Mouse (Mus musculus): Measurements from ENCODE around the gene Sprtn. TPM values are rescaled to one million over a fixed set of nuclear protein-coding genes. Genes with fewer than 3 reads are reported as not detected.

Gene Sprtn
- polyA plus RNA-seq, 1 experiment: 17.8 TPM

DNA sequence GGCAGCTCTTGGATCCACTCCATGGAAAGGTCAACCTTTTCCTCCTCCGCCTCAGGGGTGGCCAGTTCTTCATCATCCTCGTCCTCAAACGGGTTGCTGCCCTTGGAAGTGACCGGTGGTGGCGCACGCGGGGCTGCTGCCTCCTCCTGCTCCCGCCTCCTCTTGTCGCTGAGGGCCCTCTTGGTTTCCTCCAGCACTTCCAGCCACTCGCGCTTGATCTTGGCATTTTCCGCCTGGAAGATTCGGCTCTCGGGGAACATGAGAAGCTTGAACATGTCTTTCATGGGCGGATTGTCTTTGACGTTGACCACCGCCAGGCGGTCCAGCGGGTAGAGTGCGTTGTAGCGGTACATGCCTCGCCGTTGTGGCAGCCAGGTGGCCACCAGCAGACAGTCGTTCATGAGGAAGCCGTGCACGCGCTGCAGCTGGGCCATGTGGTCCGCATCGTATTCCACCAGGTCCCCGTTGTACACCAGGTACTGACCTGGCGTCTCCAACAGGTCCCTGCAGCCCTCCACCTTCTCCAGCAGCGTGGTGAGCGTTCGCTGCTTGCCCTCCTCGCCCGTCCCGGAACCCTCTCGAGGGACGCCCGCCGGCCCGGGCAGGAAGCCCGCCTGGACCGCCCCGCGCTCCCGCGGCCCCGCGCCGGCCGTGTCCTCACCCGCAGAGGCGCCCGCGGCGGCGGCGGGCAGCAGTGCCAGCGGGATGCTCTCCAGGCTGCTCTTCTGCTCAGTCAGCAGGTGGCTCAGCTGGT is 877 bp upstream of the Sprtn start:
- Histone ChIP-seq H3K4me3 (replicated peaks; ENCODE audit: extremely low read depth, low read depth, low read length) (peak overlapping the region; percentile 72), H3K4me1 (ENCODE audit: control insufficient read depth, insufficient read depth, low read length) (peaks cover 13% of the 10 kb centered on the region)
- WGBS: under 1% methylated on average over 43 of the region's 60 CpGs
- TF ChIP-seq POLR2A (IDR thresholded peaks at IDR 0.05; ENCODE audit: borderline replicate concordance, extremely low read depth, low read depth, low read length) (0 out of 2 replicates have a peak, but pooled peaks have one; percentile 22), CTCF (IDR thresholded peaks at IDR 0.05; ENCODE audit: insufficient read depth, low read length) (peak; percentile 57)
- DNase-seq: peak; percentile 83

GRCm38 (mm10) chr8:124898251-124898905 is 692 bp downstream of the Sprtn start:
- Histone ChIP-seq H3K4me3 (replicated peaks; ENCODE audit: extremely low read depth, low read depth, low read length) (peak overlapping the region; percentile 87), H3K4me1 (ENCODE audit: control insufficient read depth, insufficient read depth, low read length) (peaks cover 13% of the 10 kb centered on the region)
- WGBS: 3% methylated on average over 31 of the region's 31 CpGs
- no peak for DNase-seq
- no peak for TF ChIP-seq CTCF (IDR thresholded peaks at IDR 0.05; ENCODE audit: insufficient read depth, low read length)
- TF ChIP-seq POLR2A (IDR thresholded peaks at IDR 0.05; ENCODE audit: borderline replicate concordance, extremely low read depth, low read depth, low read length): no peak

DNA sequence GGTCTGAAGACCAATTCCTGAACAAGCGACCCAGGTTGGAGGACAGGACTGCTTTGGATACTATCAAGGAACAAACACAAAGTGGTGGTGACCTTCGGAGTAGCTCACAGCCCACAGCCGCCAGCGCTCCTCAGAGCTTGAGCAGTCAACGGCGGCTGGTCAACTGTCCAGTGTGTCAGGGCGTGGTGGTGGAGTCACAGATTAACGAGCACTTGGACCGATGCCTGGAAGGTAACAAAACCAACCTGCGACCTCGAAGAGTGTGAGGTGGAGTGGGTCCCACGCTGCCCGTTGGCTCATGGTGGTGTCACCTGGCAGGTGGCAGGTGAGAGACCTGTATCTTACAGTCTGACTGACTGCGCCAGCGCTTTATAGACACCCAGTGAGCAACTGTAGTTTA is 5.5 kb downstream of the Sprtn start:
- DNase-seq: no peak
- Histone ChIP-seq H3K4me1 (ENCODE audit: control insufficient read depth, insufficient read depth, low read length) (peaks cover 6% of the 10 kb centered on the region), H3K4me3 (replicated peaks; ENCODE audit: extremely low read depth, low read depth, low read length) (no peak overlapping the region)
- 88% methylated on average over 15 of the region's 15 CpGs for WGBS
- TF ChIP-seq CTCF (IDR thresholded peaks at IDR 0.05; ENCODE audit: insufficient read depth, low read length) (no peak), POLR2A (IDR thresholded peaks at IDR 0.05; ENCODE audit: borderline replicate concordance, extremely low read depth, low read depth, low read length) (no peak)

DNA sequence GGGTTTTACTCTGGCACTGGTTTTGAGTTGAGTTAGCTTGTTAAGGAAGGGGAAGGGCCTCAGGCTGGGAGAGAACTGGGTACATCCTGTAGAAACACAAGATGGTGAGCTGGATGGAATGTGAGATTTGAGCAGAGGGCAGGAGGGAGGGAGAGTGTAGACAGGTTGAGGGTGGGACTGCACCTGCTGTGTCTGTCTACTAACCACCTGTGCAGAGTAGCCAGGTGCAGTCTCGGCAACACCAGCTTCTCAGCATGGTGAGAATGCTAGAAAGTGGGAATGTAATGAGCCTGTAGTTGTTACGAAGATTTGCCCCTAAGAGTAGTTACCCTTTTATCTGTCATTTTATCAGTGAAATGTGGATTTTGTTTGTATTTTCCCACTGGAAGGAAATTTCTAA is 7.8 kb downstream of the Sprtn start:
- Histone ChIP-seq H3K4me1 (ENCODE audit: control insufficient read depth, insufficient read depth, low read length) (no peaks in the 10 kb centered on the region), H3K4me3 (replicated peaks; ENCODE audit: extremely low read depth, low read depth, low read length) (no peak overlapping the region)
- TF ChIP-seq CTCF (IDR thresholded peaks at IDR 0.05; ENCODE audit: insufficient read depth, low read length): no peak
- no peak for TF ChIP-seq POLR2A (IDR thresholded peaks at IDR 0.05; ENCODE audit: borderline replicate concordance, extremely low read depth, low read depth, low read length)
- WGBS: 80% methylated on average over 2 of the region's 2 CpGs
- no peak for DNase-seq

DNA sequence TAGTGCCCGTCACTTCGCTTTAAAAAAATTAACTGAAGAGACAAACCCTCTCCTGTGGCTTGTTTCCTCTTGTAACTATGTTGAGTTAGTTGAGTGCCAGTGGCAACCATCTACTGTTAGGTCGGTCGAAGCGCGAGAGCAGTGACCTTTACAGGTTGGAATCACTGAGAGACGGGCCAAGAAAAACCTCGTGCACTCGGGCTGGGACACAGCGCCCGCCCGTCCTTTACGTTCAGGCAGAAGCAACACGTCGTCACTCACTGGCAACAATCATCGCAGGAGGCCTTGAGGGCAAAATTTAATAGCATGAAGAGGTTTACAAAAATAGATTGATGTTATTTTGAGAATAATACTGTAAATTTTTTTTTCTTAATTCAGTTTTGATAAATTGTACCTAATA is 12.2 kb downstream of the Sprtn start:
- Histone ChIP-seq H3K4me1 (ENCODE audit: control insufficient read depth, insufficient read depth, low read length) (no peaks in the 10 kb centered on the region), H3K4me3 (replicated peaks; ENCODE audit: extremely low read depth, low read depth, low read length) (no peak overlapping the region)
- 87% methylated on average over 16 of the region's 16 CpGs for WGBS
- DNase-seq: no peak
- no peak for TF ChIP-seq POLR2A (IDR thresholded peaks at IDR 0.05; ENCODE audit: borderline replicate concordance, extremely low read depth, low read depth, low read length)
- TF ChIP-seq CTCF (IDR thresholded peaks at IDR 0.05; ENCODE audit: insufficient read depth, low read length): no peak

DNA sequence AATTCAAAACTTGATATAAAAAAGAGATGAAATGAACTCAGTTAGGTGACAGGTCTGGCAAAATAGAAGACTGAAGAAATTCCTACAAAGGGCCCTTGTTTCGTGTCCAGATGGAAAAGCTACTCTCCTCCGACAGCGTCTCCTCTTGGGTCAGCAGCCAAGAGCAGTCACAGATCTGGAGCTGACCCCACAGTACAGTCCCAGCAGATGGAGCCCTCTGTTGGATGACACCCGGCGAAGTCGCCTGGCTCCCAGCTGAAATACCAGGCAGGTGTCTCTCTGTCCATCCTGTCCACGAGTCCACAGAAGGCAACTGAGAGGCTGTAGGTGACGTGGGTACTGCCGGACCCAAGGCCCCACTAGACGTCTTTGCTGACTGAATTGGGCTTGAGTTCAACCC is 12.7 kb downstream of the Sprtn start:
- Histone ChIP-seq H3K4me3 (replicated peaks; ENCODE audit: extremely low read depth, low read depth, low read length) (no peak overlapping the region), H3K4me1 (ENCODE audit: control insufficient read depth, insufficient read depth, low read length) (no peaks in the 10 kb centered on the region)
- TF ChIP-seq POLR2A (IDR thresholded peaks at IDR 0.05; ENCODE audit: borderline replicate concordance, extremely low read depth, low read depth, low read length) (no peak), CTCF (IDR thresholded peaks at IDR 0.05; ENCODE audit: insufficient read depth, low read length) (no peak)
- 76% methylated on average over 10 of the region's 10 CpGs for WGBS
- no peak for DNase-seq

DNA sequence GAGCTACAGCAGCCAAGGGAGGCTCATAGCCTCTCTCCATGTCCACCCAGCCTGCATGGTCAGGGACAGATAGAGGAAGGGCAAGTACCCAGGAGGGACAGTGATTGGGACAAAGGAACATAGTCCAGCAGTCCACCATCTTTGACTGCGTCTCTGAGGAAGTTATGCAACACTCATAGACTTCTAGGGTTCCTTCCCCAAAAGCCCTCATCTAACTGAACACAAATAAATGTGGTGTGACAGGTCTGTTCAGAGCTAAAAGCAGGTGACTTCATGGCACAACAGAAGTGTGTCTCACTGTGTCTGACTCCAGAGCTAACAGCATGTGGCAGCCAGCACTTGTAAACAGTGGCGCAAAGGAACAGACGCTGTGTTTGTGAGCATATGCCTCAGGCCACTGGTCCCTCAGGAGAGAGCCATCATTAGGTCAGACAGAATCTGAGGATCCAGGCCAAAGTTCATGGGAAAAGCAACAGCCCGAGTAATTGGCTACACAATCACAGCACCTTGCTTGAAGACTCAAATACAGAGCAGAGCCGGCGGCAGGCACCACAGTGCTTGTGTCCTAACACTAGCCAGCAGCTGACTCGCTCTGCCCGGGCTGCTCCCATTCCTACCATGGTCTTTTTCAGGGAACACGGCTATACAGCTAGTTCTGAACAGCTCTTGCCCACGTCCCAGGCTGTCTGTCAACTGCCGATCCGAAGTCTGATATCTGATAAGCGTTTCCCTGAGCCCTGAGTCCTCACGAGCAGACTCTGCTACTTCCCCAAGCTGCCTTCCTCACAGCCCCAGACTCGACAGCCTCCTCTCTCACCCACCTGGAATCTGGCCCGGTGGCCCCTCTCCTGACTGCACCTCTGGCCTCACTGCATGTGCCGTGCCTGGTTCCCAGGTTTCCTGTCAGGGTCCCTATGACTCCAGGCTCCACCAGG is 14.5 kb downstream of the Sprtn start:
- Histone ChIP-seq H3K4me3 (replicated peaks; ENCODE audit: extremely low read depth, low read depth, low read length) (no peak overlapping the region), H3K4me1 (ENCODE audit: control insufficient read depth, insufficient read depth, low read length) (no peaks in the 10 kb centered on the region)
- 73% methylated on average over 17 of the region's 17 CpGs for WGBS
- no peak for DNase-seq
- no peak for TF ChIP-seq POLR2A (IDR thresholded peaks at IDR 0.05; ENCODE audit: borderline replicate concordance, extremely low read depth, low read depth, low read length)
- no peak for TF ChIP-seq CTCF (IDR thresholded peaks at IDR 0.05; ENCODE audit: insufficient read depth, low read length)

DNA sequence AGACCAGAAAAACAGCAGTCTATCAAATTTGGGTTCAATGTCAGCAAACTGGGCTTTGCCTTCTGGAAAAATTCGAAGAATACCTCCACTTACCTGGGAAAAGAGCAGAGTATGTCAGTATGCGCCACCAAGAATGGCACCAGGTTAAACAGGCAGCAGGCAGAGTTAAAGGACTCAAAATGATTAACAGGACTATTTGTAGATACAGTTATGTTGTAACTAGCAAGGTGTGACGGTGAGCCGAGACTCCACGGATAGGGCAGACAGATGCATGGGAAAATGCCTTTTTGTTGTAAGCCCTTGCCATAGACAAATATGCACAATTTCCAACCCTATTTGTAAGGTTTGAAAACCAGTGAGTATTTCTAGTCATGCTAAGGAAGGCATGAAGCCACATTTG is 16.4 kb downstream of the Sprtn start:
- TF ChIP-seq POLR2A (IDR thresholded peaks at IDR 0.05; ENCODE audit: borderline replicate concordance, extremely low read depth, low read depth, low read length) (no peak), CTCF (IDR thresholded peaks at IDR 0.05; ENCODE audit: insufficient read depth, low read length) (no peak)
- WGBS: 92% methylated on average over 5 of the region's 5 CpGs
- no peak for DNase-seq
- H3K4me1 ChIP-seq (ENCODE audit: control insufficient read depth, insufficient read depth, low read length): no peaks in the 10 kb centered on the region
- H3K4me3 ChIP-seq (replicated peaks; ENCODE audit: extremely low read depth, low read depth, low read length): no peak overlapping the region

Data from lung, adult 2 months (tissue).